Mouse (Mus musculus): ENCODE data around the gene Prim2.

GRCm38 (mm10) chr1:33460703-33461102, 208.9 kb downstream of the Prim2 start:
- TF ChIP-seq TAL1 (IDR thresholded peaks at IDR 0.05; ENCODE audit: low read length) (no peak), GATA1 (IDR thresholded peaks at IDR 0.05; ENCODE audit: low read length) (no peak)
